Mouse (Mus musculus): ENCODE data around the gene Rerg. TPM values are rescaled to one million over a fixed set of nuclear protein-coding genes. Genes with fewer than 3 reads are reported as not detected.
A peak's percentile ranks its signal among the peaks of the same experiment; 100 is the strongest.

Gene Rerg
- polyA plus RNA-seq (2015; fragmentation: Nextera tagmentation; extraction: Ambion mirVana): 13.9 and 15.5 TPM in 2 replicates

DNA sequence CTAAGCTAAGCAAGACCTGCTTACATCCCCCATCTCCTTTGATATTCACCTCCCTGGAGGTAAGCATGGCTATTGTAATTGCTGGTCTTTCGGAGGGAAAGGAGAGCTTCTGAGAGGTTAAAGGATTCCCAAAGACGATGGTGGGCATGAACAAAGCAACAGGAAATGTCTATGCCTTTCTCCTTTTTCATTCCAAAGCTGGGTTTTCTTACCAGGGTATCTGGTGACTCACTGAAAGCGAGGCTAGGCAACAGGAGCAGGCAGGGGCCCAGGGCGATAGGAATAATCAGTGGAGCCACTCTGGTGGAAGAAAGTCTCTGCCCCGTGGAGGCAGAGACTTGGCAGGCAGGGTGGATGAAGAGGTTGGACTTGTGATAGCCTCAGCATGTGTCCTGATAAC, at the start of gene Rerg:
Gene Rerg, minus strand, starts transcription at position 272 of the 400 bp plus-strand sequence.
- H3K4me1 ChIP-seq: peaks cover 31% of the 10 kb centered on the region
- no peaks in the 10 kb centered on the region for H3K9me3 ChIP-seq (replicated peaks)
- peak within 1 kb of the TSS; percentile 63; the same call in 1 of the 2 replicates for H3K27ac ChIP-seq
- H3K27me3 ChIP-seq: peaks cover 8% of the 10 kb centered on the region; the same call in 1 of the 2 replicates
- ATAC-seq (replicated peaks; ENCODE audit: low FRiP score): no peak
- peak within 1 kb of the TSS; percentile 58 for H3K9ac ChIP-seq
- peak within 1 kb of the TSS; percentile 61 for H3K4me3 ChIP-seq (replicated peaks)
- peak within 1 kb of the TSS; percentile 97 for H3K4me2 ChIP-seq
- H3K36me3 ChIP-seq: no peaks in the 10 kb centered on the region
- WGBS: 21% methylated on average over 5 of the region's 5 CpGs

DNA sequence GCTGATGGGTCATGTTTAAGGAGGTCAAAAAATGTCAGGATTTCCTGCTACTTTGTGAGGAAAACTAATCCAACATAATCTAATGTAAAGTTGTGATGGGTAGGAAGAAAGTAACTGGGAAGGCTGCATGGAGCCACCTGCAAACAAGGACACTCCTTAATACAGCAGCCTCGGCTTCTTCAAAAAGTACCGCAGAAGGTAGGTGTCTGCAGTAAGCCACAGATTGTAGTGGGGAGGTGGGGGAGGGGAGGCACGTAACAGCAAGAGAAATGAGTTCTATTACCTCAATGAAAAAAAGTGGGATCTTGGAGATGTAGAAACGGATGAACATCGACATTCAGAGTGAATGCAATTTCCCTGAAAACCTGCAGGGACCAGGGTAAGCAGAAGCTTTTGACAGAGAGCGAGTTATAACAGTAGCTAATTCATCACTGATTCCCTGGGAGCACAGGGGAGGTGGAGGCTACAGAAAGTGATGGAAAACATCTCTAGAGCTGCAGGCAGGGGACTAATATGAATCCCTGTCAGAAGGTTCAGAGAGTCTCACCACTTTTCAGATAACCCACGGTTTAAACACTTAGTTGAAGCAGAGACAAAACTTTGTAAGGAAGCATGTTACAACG, 47.7 kb upstream of the Rerg start:
- no peaks in the 10 kb centered on the region for H3K27me3 ChIP-seq
- H3K4me3 ChIP-seq (replicated peaks): no peak overlapping the region
- no peaks in the 10 kb centered on the region for H3K36me3 ChIP-seq
- H3K9ac ChIP-seq: no peak overlapping the region
- H3K4me2 ChIP-seq: no peak overlapping the region
- no peaks in the 10 kb centered on the region for H3K9me3 ChIP-seq (replicated peaks)
- H3K27ac ChIP-seq: no peak overlapping the region
- 77% methylated on average over 8 of the region's 8 CpGs for WGBS
- no peaks in the 10 kb centered on the region for H3K4me1 ChIP-seq
- no peak for ATAC-seq (replicated peaks; ENCODE audit: low FRiP score)

DNA sequence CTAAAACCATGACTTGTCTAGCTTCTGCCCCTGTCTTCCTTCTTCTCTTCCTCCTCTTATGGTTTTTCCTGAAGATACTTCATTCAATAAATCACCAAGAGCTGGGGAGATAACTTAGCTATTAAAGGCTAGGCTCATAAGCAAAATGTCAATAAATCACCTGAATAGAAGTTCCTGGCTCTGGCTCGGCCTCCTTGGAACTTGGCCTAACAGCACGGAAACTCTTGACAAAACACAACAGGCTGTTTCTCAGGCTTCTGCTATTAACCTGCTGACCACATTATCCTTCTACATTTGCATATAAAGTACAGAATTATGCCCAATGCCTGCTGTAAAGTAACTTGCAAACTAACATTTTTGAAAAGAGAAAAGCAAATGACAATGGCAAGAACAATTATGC, 41.1 kb upstream of the Rerg start:
- H3K4me3 ChIP-seq (replicated peaks): no peak overlapping the region
- WGBS: 39% methylated on average over 2 of the region's 2 CpGs
- no peaks in the 10 kb centered on the region for H3K9me3 ChIP-seq (replicated peaks)
- no peak for ATAC-seq (replicated peaks; ENCODE audit: low FRiP score)
- no peaks in the 10 kb centered on the region for H3K27me3 ChIP-seq
- H3K36me3 ChIP-seq: no peaks in the 10 kb centered on the region
- H3K4me1 ChIP-seq: no peaks in the 10 kb centered on the region
- H3K4me2 ChIP-seq: no peak overlapping the region
- no peak overlapping the region for H3K27ac ChIP-seq
- H3K9ac ChIP-seq: no peak overlapping the region

DNA sequence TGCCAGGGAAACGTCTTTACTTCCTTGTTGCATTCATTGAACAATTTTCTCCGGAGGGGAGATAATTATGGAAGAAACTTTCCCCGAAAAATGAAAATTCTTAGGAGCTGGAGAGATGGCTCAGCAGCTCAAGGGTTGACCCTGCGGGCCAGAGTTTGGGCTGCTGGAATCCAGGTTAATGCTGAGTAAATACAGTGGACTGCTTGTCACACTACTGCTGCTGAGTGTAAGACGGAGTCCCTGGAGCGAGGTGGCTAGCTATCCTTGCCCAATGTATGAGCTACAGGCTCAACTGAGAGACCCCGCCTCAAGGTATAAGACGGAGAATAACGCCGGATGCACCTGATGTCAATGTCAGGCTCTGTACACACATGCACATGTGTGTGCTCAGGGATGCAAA, 40.7 kb upstream of the Rerg start:
- no peak overlapping the region for H3K4me3 ChIP-seq (replicated peaks)
- H3K36me3 ChIP-seq: no peaks in the 10 kb centered on the region
- no peak for ATAC-seq (replicated peaks; ENCODE audit: low FRiP score)
- no peak overlapping the region for H3K9ac ChIP-seq
- WGBS: 93% methylated on average over 10 of the region's 10 CpGs
- no peaks in the 10 kb centered on the region for H3K4me1 ChIP-seq
- no peaks in the 10 kb centered on the region for H3K9me3 ChIP-seq (replicated peaks)
- H3K27ac ChIP-seq: no peak overlapping the region
- no peak overlapping the region for H3K4me2 ChIP-seq
- no peaks in the 10 kb centered on the region for H3K27me3 ChIP-seq

DNA sequence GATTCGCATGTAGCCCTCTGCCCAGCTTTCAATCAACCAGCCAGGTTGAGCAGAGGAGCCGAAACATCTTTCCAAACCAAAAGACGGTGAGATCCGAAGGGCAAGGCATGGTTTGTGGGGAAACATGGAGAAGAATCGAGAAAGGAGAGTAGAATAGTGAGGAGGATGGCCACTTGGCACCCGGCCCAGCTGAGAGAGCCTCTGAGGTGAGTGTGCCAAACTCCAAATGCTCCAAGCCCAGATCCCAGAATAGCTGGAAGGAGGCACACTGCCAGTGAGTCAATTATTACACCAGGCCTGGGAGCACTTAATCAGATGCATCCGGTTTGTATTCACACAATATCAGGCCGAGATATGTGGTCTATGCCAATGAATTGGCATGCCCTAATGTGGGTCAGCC, 39.7 kb upstream of the Rerg start:
- 86% methylated on average over 8 of the region's 8 CpGs for WGBS
- no peak overlapping the region for H3K27ac ChIP-seq
- no peaks in the 10 kb centered on the region for H3K4me1 ChIP-seq
- H3K9ac ChIP-seq: no peak overlapping the region
- H3K4me2 ChIP-seq: no peak overlapping the region
- H3K9me3 ChIP-seq (replicated peaks): no peaks in the 10 kb centered on the region
- ATAC-seq (replicated peaks; ENCODE audit: low FRiP score): no peak
- no peaks in the 10 kb centered on the region for H3K27me3 ChIP-seq
- H3K36me3 ChIP-seq: no peaks in the 10 kb centered on the region
- no peak overlapping the region for H3K4me3 ChIP-seq (replicated peaks)

DNA sequence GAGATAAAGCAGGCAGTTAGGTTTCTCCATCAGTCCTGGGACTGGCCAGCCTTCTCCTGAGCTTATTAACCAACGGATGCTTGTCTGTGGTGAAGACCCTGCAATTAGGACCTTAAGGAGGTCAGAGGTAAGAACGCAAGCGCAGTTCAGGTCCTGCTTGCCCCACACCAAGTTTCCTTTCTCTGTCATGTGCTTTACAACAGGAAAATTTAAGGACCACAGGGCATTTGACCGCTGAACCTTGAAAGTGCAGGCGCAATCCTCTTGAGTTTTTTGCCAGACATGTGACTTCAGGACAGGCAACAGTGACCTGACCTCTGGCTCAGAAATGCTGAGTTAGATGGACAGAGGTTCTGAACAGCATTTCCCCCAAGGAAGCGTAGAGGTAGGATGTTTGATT, 36.8 kb upstream of the Rerg start:
- no peak overlapping the region for H3K9ac ChIP-seq
- ATAC-seq (replicated peaks; ENCODE audit: low FRiP score): no peak
- WGBS: 39% methylated on average over 6 of the region's 6 CpGs
- no peak overlapping the region for H3K4me3 ChIP-seq (replicated peaks)
- H3K4me1 ChIP-seq: 0 out of 2 replicates have a peak, but pooled peaks cover 3% of the 10 kb centered on the region
- H3K36me3 ChIP-seq: no peaks in the 10 kb centered on the region
- H3K27ac ChIP-seq: no peak overlapping the region
- no peaks in the 10 kb centered on the region for H3K9me3 ChIP-seq (replicated peaks)
- no peaks in the 10 kb centered on the region for H3K27me3 ChIP-seq
- H3K4me2 ChIP-seq: no peak overlapping the region

DNA sequence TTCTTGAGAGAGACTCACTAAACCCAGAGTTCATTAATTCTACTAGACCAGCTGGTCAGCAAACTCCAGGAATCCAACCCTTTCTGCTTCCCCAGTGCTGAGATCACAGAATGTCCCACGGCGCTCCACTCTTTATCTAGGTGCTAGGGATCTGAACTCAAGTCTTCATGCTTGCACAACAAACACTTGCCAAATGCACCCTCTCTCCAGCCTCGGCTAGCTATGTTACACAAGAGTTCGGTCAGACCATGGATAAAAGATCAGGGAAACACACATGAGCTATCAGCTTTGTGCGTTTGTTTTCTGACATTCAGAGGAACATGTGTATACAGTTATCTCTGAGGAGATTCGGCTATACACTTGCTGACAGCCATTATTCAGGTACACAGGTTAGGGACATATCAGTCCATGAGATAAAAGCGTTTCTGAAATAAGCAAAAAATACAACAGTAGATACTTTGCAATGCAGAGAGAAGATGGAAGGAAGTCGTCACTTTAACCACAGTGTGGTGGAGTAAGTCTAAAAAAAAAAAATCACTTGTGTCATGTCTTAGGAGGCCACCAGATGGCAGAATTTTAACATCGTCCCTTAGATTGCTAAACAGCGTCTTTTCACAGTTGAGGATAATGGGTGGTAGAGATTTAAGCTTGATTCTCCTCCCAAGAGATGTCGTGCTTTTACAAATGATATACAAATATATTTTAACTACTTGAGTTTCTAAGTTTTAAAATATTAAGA, 35.5 kb upstream of the Rerg start:
- Histone ChIP-seq H3K4me2 (no peak overlapping the region), H3K4me1 (0 out of 2 replicates have a peak, but pooled peaks cover 3% of the 10 kb centered on the region), H3K9me3 (replicated peaks) (no peaks in the 10 kb centered on the region), H3K36me3 (no peaks in the 10 kb centered on the region), H3K9ac (no peak overlapping the region), H3K27me3 (no peaks in the 10 kb centered on the region), H3K4me3 (replicated peaks) (no peak overlapping the region), H3K27ac (no peak overlapping the region)
- WGBS: 62% methylated on average over 11 of the region's 11 CpGs
- no peak for ATAC-seq (replicated peaks; ENCODE audit: low FRiP score)

DNA sequence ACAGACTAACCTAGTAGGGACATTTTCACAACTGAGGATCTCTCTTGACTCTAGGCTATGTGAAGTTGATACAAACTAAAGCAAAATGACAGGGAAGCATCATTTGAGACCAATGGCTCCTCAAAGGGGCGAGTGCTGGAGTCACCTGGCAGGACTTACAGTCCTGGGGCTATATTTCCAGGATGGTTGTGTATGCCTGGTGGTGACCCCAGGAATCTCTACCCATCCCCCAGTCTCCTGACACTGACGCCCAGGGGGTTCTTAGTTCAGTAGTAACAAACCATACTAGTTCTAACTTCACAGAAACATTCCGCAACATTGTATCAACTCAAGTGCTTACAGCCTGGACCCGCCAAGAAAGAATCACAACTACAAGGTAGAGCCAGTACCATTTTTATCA, 32.4 kb upstream of the Rerg start:
- H3K27ac ChIP-seq: no peak overlapping the region
- no peak overlapping the region for H3K4me3 ChIP-seq (replicated peaks)
- ATAC-seq (replicated peaks; ENCODE audit: low FRiP score): no peak
- 87% methylated on average over 4 of the region's 4 CpGs for WGBS
- no peaks in the 10 kb centered on the region for H3K36me3 ChIP-seq
- H3K4me2 ChIP-seq: no peak overlapping the region
- H3K4me1 ChIP-seq: 0 out of 2 replicates have a peak, but pooled peaks cover 3% of the 10 kb centered on the region
- no peaks in the 10 kb centered on the region for H3K9me3 ChIP-seq (replicated peaks)
- no peaks in the 10 kb centered on the region for H3K27me3 ChIP-seq
- H3K9ac ChIP-seq: no peak overlapping the region

DNA sequence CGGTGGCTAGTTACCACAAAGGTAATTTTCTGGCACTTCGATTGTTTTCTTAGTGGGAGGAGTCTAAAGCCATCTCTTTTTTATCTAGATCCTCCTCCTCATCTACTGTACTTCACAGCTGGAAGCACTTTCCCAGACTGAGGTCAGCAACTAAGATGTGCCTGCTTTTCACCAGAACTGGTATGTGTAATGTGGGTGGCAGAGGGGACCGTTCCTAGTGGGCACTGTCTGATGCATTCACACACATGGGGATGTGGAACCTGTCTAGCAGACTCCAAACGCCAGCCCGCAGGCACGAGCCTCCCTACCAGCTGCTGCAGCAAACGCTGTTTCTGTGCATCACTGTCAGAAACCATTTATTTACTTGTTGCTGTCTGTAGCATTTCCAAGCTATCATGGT, 31.3 kb upstream of the Rerg start:
- Histone ChIP-seq H3K36me3 (no peaks in the 10 kb centered on the region), H3K9ac (no peak overlapping the region), H3K4me3 (replicated peaks) (no peak overlapping the region), H3K4me1 (0 out of 2 replicates have a peak, but pooled peaks cover 3% of the 10 kb centered on the region), H3K27me3 (no peaks in the 10 kb centered on the region), H3K27ac (no peak overlapping the region), H3K4me2 (no peak overlapping the region), H3K9me3 (replicated peaks) (no peaks in the 10 kb centered on the region)
- ATAC-seq (replicated peaks; ENCODE audit: low FRiP score): peak; percentile 60
- WGBS: 72% methylated on average over 7 of the region's 7 CpGs

DNA sequence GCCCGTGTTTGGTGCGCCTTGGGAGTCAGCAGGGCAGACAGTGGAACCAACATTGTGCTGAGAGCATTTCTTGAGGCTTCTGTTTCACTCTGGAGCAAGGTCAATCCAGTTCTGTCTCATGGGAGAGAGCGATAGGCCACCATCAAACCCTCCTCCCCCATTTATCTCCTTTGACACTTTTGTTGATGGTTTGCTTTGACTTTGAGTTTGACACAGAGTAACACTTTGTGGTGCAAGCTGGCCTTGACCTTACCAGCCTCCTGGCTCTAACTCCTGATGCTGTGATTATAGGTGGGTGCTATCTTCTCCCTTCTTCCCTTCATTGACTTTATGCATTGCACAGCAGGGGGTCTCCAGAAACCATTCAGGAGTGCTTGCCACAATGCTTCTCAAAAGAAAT, 30.9 kb upstream of the Rerg start:
- H3K4me1 ChIP-seq: 0 out of 2 replicates have a peak, but pooled peaks cover 3% of the 10 kb centered on the region
- H3K36me3 ChIP-seq: no peaks in the 10 kb centered on the region
- no peak overlapping the region for H3K27ac ChIP-seq
- no peak overlapping the region for H3K4me3 ChIP-seq (replicated peaks)
- no peaks in the 10 kb centered on the region for H3K27me3 ChIP-seq
- no peak overlapping the region for H3K9ac ChIP-seq
- no peak for ATAC-seq (replicated peaks; ENCODE audit: low FRiP score)
- H3K9me3 ChIP-seq (replicated peaks): no peaks in the 10 kb centered on the region
- WGBS: 79% methylated on average over 3 of the region's 3 CpGs
- no peak overlapping the region for H3K4me2 ChIP-seq

DNA sequence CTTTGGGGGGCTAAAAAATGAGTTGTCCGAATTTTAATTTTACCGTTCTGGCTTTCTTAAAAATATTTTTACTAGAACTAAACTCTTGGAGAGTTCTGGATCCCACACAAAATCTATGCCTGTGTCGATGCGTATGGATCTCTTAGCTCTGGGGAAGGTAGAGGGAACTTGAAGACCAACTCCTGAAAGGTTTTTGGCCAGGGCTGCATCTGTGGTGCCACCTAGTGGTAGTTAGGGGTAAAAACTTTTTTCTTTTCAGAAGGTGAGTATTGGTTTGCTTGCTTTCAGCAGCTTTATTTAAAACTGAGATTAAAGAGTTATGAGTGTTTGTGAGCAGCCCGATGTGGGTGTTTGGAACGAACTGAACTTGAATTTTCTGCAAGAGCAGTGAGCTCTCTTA, 21.8 kb upstream of the Rerg start:
- Histone ChIP-seq H3K36me3 (no peaks in the 10 kb centered on the region), H3K4me3 (replicated peaks) (no peak overlapping the region), H3K4me2 (no peak overlapping the region), H3K9ac (no peak overlapping the region), H3K4me1 (no peaks in the 10 kb centered on the region; the same call in 1 of the 2 replicates), H3K9me3 (replicated peaks) (no peaks in the 10 kb centered on the region), H3K27ac (no peak overlapping the region), H3K27me3 (0 out of 2 replicates have a peak, but pooled peaks cover 2% of the 10 kb centered on the region)
- WGBS: 19% methylated on average over 6 of the region's 6 CpGs
- ATAC-seq (replicated peaks; ENCODE audit: low FRiP score): no peak

DNA sequence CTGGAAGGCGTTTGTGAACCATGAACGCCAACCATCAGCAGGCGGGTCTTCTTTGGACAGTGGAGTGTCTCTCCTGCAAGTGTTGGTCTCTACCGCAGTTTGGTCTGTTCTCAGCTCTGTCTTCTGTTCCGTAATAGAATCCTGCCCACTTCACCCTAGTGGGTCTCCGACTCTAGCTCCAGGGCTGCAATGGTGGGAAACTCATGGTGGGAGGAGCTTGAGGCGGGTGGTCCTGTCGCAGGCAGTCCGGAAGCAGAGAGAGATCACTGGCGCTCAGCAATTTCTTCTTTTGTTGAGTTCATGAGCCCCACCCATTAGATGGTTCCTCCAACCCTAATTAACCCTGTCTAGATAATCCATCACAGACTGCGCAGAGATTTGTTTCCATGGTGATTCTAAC, 20.7 kb upstream of the Rerg start:
- no peaks in the 10 kb centered on the region for H3K9me3 ChIP-seq (replicated peaks)

More for the DNA sequence above, 20.7 kb upstream of the Rerg start:
- H3K36me3 ChIP-seq: no peaks in the 10 kb centered on the region
- WGBS: 90% methylated on average over 11 of the region's 11 CpGs
- no peak for ATAC-seq (replicated peaks; ENCODE audit: low FRiP score)
- no peak overlapping the region for H3K4me2 ChIP-seq
- H3K27ac ChIP-seq: no peak overlapping the region
- 0 out of 2 replicates have a peak, but pooled peaks cover 2% of the 10 kb centered on the region for H3K27me3 ChIP-seq
- no peak overlapping the region for H3K4me3 ChIP-seq (replicated peaks)
- no peaks in the 10 kb centered on the region; the same call in 1 of the 2 replicates for H3K4me1 ChIP-seq
- no peak overlapping the region for H3K9ac ChIP-seq

Measured in kidney, embryonic 15.5 days (tissue).